Mouse (Mus musculus): ENCODE data around the gene Zdhhc7. TPM values are rescaled to one million over a fixed set of nuclear protein-coding genes. Genes with fewer than 3 reads are reported as not detected.

Gene Zdhhc7
- polyA plus RNA-seq (2015; fragmentation: Nextera tagmentation; extraction: Ambion mirVana), result 24.3 and 24.4 TPM in 2 replicates

DNA sequence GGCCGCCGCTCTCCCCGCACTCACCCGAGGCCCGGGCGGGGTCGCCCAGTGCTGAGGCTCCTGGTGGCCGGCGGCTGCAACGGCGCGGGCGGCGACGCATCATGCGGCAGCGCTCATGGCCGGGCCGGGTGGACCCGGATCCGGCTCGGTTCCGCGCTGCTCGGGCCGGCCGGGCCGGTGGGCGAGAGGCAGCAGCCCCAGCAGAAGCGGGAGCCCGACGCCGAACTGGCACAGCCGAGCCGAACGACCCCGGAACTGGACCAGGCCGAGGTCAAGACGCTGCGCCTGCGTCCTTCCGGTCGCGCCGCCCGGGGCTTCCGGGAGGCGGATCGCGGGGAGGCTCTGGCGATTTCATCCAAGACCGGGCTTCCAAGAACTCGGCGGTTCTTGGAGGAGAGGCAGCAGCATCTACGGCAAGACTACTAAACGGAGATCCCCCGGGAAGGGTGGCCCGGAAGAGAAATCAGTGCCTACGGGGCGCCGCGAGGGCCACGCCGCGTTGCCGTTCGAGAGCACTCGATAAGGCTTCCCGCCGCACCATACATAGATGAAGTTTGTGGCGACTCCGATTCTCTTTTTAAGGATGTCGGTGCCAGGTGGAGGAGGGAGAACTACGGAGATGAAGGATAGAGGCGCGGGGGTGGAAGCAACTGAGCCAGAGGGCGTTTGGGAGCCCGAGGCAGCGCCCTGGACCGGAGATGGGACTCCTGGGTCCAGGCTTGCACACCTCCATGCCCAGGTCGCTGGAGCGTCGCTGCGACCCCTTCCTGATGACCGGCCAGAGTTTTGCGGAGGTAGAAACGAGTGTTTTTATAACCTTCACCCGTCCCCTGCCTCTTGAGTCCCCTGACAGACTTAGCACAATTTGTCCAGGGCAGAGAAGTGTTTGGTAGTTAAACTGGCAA lies at the start of gene Zdhhc7:
Gene Zdhhc7, minus strand, starts transcription at position 415 of the 905 bp plus-strand sequence.
- Histone ChIP-seq H3K4me3 (ENCODE audit: low read depth, low read length) (peak within 1 kb of the TSS; percentile 90), H3K4me1 (replicated peaks; ENCODE audit: control insufficient read depth, insufficient read depth) (peaks cover 9% of the 10 kb centered on the region; the same call in 1 of the 2 replicates), H3K36me3 (ENCODE audit: control insufficient read depth, insufficient read depth, low read length) (no peaks in the 10 kb centered on the region), H3K9ac (ENCODE audit: low read length) (peak within 1 kb of the TSS; percentile 85), H3K4me2 (replicated peaks; ENCODE audit: low read depth) (peak within 1 kb of the TSS; percentile 93), H3K27me3 (ENCODE audit: control insufficient read depth, insufficient read depth, low read length) (no peaks in the 10 kb centered on the region), H3K27ac (replicated peaks) (peak within 1 kb of the TSS; percentile 95), H3K9me3 (ENCODE audit: control insufficient read depth, low read length) (no peaks in the 10 kb centered on the region)
- TF ChIP-seq CTCF (IDR thresholded peaks at IDR 0.05; ENCODE audit: low read depth), result peak; percentile 8; the same call in 1 of the 2 replicates
- no peak for TF ChIP-seq EP300 (optimal IDR thresholded peaks at IDR 0.05)
- ATAC-seq (ENCODE audit: low FRiP score, low TSS enrichment) (peak; percentile 72), DNase-seq (ENCODE audit: low spot score) (peak; percentile 86)
- under 1% methylated on average over 82 of the region's 88 CpGs for WGBS

GRCm38 (mm10) chr8:120150028-120150427 lies 48.7 kb upstream of the Zdhhc7 start:
- Histone ChIP-seq H3K27me3 (ENCODE audit: control insufficient read depth, insufficient read depth, low read length) (no peaks in the 10 kb centered on the region), H3K4me2 (replicated peaks; ENCODE audit: low read depth) (no peak overlapping the region), H3K36me3 (ENCODE audit: control insufficient read depth, insufficient read depth, low read length) (peaks cover 3% of the 10 kb centered on the region; the same call in 1 of the 2 replicates), H3K9ac (ENCODE audit: low read length) (no peak overlapping the region), H3K4me3 (ENCODE audit: low read depth, low read length) (no peak overlapping the region), H3K27ac (replicated peaks) (no peak overlapping the region), H3K4me1 (replicated peaks; ENCODE audit: control insufficient read depth, insufficient read depth) (no peaks in the 10 kb centered on the region), H3K9me3 (ENCODE audit: control insufficient read depth, low read length) (no peaks in the 10 kb centered on the region)
- TF ChIP-seq EP300 (optimal IDR thresholded peaks at IDR 0.05), result no peak
- no peak for TF ChIP-seq CTCF (IDR thresholded peaks at IDR 0.05; ENCODE audit: low read depth)
- no peak for DNase-seq (ENCODE audit: low spot score)
- ATAC-seq (ENCODE audit: low FRiP score, low TSS enrichment), result no peak
- WGBS, result 56% methylated on average over 12 of the region's 12 CpGs

GRCm38 (mm10) chr8:120146051-120146450 lies 44.8 kb upstream of the Zdhhc7 start:
- DNase-seq (ENCODE audit: low spot score), result no peak

DNA sequence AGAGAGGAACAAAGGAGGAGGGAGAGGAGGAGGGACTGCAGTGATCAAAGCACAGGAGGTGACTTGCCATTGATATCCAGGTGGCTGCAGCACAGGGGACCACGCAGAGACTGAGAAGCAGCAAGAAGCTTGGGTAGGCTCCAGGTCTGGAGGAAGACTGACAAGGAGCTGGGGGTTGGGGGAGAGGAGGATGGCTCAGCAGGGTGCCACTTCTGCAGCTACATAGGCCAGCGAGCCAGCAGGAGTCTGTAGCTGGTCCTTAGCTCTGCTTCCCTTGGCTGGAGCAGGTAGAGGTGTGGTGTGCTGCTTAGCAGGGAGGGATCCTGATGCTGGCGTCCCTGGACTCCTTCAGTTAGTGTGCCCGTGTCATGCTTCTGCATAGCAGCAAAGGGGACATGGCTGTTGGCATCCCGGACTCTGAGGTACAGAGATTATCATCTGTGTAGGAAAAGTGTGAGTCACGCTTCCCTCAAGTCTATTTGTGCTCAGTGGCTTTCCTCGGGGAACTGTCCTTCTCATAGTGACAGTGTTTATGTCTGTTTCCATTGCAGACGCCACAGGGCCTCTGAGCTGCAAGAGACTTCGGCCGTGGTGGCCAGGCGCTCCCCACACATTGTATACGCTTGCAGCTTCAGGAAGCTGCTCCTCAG lies 43.5 kb upstream of the Zdhhc7 start:
- WGBS, result 43% methylated on average over 12 of the region's 12 CpGs
- Histone ChIP-seq H3K4me3 (ENCODE audit: low read depth, low read length) (no peak overlapping the region), H3K27ac (replicated peaks) (no peak overlapping the region), H3K9me3 (ENCODE audit: control insufficient read depth, low read length) (no peaks in the 10 kb centered on the region), H3K4me1 (replicated peaks; ENCODE audit: control insufficient read depth, insufficient read depth) (no peaks in the 10 kb centered on the region), H3K27me3 (ENCODE audit: control insufficient read depth, insufficient read depth, low read length) (no peaks in the 10 kb centered on the region), H3K36me3 (ENCODE audit: control insufficient read depth, insufficient read depth, low read length) (no peaks in the 10 kb centered on the region), H3K9ac (ENCODE audit: low read length) (no peak overlapping the region), H3K4me2 (replicated peaks; ENCODE audit: low read depth) (no peak overlapping the region)
- ATAC-seq (ENCODE audit: low FRiP score, low TSS enrichment) (no peak), DNase-seq (ENCODE audit: low spot score) (no peak)
- TF ChIP-seq CTCF (IDR thresholded peaks at IDR 0.05; ENCODE audit: low read depth) (no peak), EP300 (optimal IDR thresholded peaks at IDR 0.05) (no peak)

More at GRCm38 (mm10) chr8:120146051-120146450, 44.8 kb upstream of the Zdhhc7 start:
- ATAC-seq (ENCODE audit: low FRiP score, low TSS enrichment), result no peak
- Histone ChIP-seq H3K9me3 (ENCODE audit: control insufficient read depth, low read length) (no peaks in the 10 kb centered on the region), H3K36me3 (ENCODE audit: control insufficient read depth, insufficient read depth, low read length) (no peaks in the 10 kb centered on the region), H3K4me1 (replicated peaks; ENCODE audit: control insufficient read depth, insufficient read depth) (no peaks in the 10 kb centered on the region), H3K27me3 (ENCODE audit: control insufficient read depth, insufficient read depth, low read length) (no peaks in the 10 kb centered on the region), H3K4me2 (replicated peaks; ENCODE audit: low read depth) (no peak overlapping the region), H3K9ac (ENCODE audit: low read length) (no peak overlapping the region), H3K4me3 (ENCODE audit: low read depth, low read length) (no peak overlapping the region), H3K27ac (replicated peaks) (no peak overlapping the region)
- WGBS, result 90% methylated on average over 1 of the region's 1 CpGs
- TF ChIP-seq CTCF (IDR thresholded peaks at IDR 0.05; ENCODE audit: low read depth) (no peak), EP300 (optimal IDR thresholded peaks at IDR 0.05) (no peak)

DNA sequence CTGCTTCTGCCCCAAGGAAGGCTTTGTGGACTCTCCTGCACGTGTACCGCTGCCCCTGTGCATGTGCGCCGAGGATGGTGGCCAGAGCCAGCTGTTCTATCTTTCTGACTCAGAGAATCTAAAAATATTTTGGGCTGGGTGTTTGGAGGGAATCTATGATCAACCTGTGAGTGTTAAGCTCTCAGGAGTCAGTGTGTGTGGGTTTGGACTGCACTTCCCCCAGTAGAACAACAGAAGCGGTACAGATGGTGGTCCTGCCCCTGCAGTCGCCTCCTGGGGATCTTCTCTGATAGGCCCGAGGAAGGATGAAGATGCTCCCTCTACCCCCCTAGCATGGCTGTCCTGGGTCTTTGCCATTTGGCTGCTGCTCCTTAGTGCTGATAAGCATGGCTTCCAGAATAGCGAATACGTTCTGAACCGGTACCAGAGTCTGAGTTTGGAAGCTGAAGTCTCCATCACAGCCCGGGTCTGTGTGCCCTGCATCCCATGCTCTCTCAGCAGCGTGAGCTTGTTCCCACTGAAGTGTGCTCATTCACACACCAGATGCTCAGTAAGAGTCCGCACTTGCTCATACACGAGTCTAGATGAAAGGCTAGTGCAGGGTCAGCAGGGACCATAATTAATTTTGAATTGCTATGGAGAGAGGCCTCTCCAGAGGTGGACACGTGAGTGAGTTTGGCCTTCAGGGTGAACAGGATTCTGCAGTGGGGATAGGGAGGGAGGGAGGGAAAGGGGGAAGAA lies 42.8 kb upstream of the Zdhhc7 start:
- Histone ChIP-seq H3K27ac (replicated peaks) (no peak overlapping the region), H3K36me3 (ENCODE audit: control insufficient read depth, insufficient read depth, low read length) (no peaks in the 10 kb centered on the region), H3K9ac (ENCODE audit: low read length) (no peak overlapping the region), H3K27me3 (ENCODE audit: control insufficient read depth, insufficient read depth, low read length) (no peaks in the 10 kb centered on the region), H3K4me2 (replicated peaks; ENCODE audit: low read depth) (no peak overlapping the region), H3K4me3 (ENCODE audit: low read depth, low read length) (no peak overlapping the region), H3K9me3 (ENCODE audit: control insufficient read depth, low read length) (no peaks in the 10 kb centered on the region), H3K4me1 (replicated peaks; ENCODE audit: control insufficient read depth, insufficient read depth) (no peaks in the 10 kb centered on the region)
- ATAC-seq (ENCODE audit: low FRiP score, low TSS enrichment) (no peak), DNase-seq (ENCODE audit: low spot score) (no peak)
- TF ChIP-seq EP300 (optimal IDR thresholded peaks at IDR 0.05), result no peak
- TF ChIP-seq CTCF (IDR thresholded peaks at IDR 0.05; ENCODE audit: low read depth), result no peak
- 64% methylated on average over 15 of the region's 15 CpGs for WGBS
